Comparison of ENCODE assay signal across 24 mouse cellular contexts in genomic region chr6:55416202-55416601, GRCm38 (mm10). TPM values are rescaled to one million over a fixed set of nuclear protein-coding genes. Genes with fewer than 3 reads are reported as not detected.
A peak's percentile ranks its signal among the peaks of the same experiment; 100 is the strongest.
DNase-seq lines count a peak whose midpoint lies in the region; ATAC-seq and TF ChIP-seq lines count a peak whose summit lies in the region.
"Had no signal": no experiment of that assay in that cellular context is flagged by ENCODE, and none has a peak within 500 bp of the region (broad histone marks: within the 10 kb centered on the region; RNA-seq: fewer than 3 reads in every experiment).

No protein-coding gene starts in this region.

- H3K27me3 ChIP-seq in forebrain, embryonic 16.5 days (replicated peaks; ENCODE audit: control insufficient read depth, insufficient read depth, low read length), result no peaks in the 10 kb centered on the region
- no peaks in the 10 kb centered on the region for H3K27me3 ChIP-seq in forebrain, embryonic 12.5 days
- H3K27me3 ChIP-seq: limb, embryonic 13.5 days had no signal

- H3K4me3 ChIP-seq in forebrain, embryonic 16.5 days (replicated peaks; ENCODE audit: low read length), result no peak overlapping the region
- H3K4me3 ChIP-seq in forebrain, embryonic 12.5 days (replicated peaks), result no peak overlapping the region
- no peak overlapping the region for H3K4me3 ChIP-seq in layer of hippocampus, adult 2 months
- H3K4me3 ChIP-seq: limb, embryonic 13.5 days; megakaryocyte, embryonic 14.5 days had no signal

- no peaks in the 10 kb centered on the region for H3K9me3 ChIP-seq in forebrain, embryonic 16.5 days (ENCODE audit: control insufficient read depth, low read length)
- H3K9me3 ChIP-seq in forebrain, embryonic 12.5 days, result no peaks in the 10 kb centered on the region
- H3K9me3 ChIP-seq: limb, embryonic 13.5 days had no signal

- 65% methylated on average over 5 of the region's 5 CpGs for WGBS in forebrain, embryonic 16.5 days
- 66% methylated on average over 5 of the region's 5 CpGs for WGBS in forebrain, embryonic 12.5 days

- ATAC-seq in forebrain, embryonic 16.5 days, result peak; percentile 51; the same call in 1 of the 2 replicates
- ATAC-seq in forebrain, embryonic 12.5 days (ENCODE audit: low FRiP score), result no peak
- ATAC-seq: forebrain, embryonic 14.5 days; inflammation-experienced regulatory T-cells, adult 6 months had no signal

- H3K9ac ChIP-seq in forebrain, embryonic 16.5 days (replicated peaks; ENCODE audit: low read depth, low read length), result no peak overlapping the region
- H3K9ac ChIP-seq in forebrain, embryonic 12.5 days, result no peak overlapping the region
- H3K9ac ChIP-seq: limb, embryonic 13.5 days had no signal

- no peaks in the 10 kb centered on the region for H3K36me3 ChIP-seq in forebrain, embryonic 16.5 days (ENCODE audit: control insufficient read depth, insufficient read depth)
- no peaks in the 10 kb centered on the region for H3K36me3 ChIP-seq in forebrain, embryonic 12.5 days (replicated peaks)
- H3K36me3 ChIP-seq: limb, embryonic 13.5 days had no signal

- no peak for TF ChIP-seq CTCF in layer of hippocampus, adult 2 months (conservative IDR thresholded peaks at IDR 0.05)

- no peak overlapping the region for H3K4me2 ChIP-seq in forebrain, embryonic 16.5 days (ENCODE audit: low read length)
- no peak overlapping the region for H3K4me2 ChIP-seq in forebrain, embryonic 12.5 days
- H3K4me2 ChIP-seq: limb, embryonic 13.5 days had no signal

- H3K27ac ChIP-seq in forebrain, embryonic 16.5 days (ENCODE audit: low read length), result no peak overlapping the region
- H3K27ac ChIP-seq in forebrain, embryonic 12.5 days, result no peak overlapping the region
- peak overlapping the region; percentile 69 for H3K27ac ChIP-seq in layer of hippocampus, adult 2 months
- H3K27ac ChIP-seq: limb, embryonic 13.5 days had no signal

- H3K4me1 ChIP-seq in forebrain, embryonic 16.5 days (replicated peaks; ENCODE audit: control insufficient read depth, insufficient read depth, low read length), result peaks cover 11% of the 10 kb centered on the region
- H3K4me1 ChIP-seq in forebrain, embryonic 12.5 days, result peaks cover 14% of the 10 kb centered on the region
- H3K4me1 ChIP-seq: megakaryocyte, embryonic 14.5 days had no signal

- DNase-seq in layer of hippocampus, adult 2 months (ENCODE audit: low spot score in 2 of 2), result peak; percentile 53 to 63
- no peak for DNase-seq in layer of hippocampus, postnatal 10 days (ENCODE audit: low spot score in 2 of 2)
- peak; percentile 27 for DNase-seq in right cerebral cortex, postnatal 14 days
- DNase-seq in right cerebral cortex, postnatal 4 days, result no peak
- DNase-seq in telencephalon, adult 2 months (ENCODE audit: low read depth, low spot score), result peak; percentile 66
- no peak for DNase-seq in heart, postnatal 4 days
- DNase-seq: cerebellum, adult 9-11 months; gastrocnemius, postnatal 10 days; kidney, adult 8-10 months; kidney, postnatal 25 days; lung, postnatal 14 days; thymus, adult 18-20 months had no signal

RNA-seq across cellular contexts. Expression of gene Adcyap1r1, which starts 35.6 kb away (rescaled TPM):
- polyA plus RNA-seq in forebrain, embryonic 16.5 days (2015; fragmentation: Nextera tagmentation; extraction: Ambion mirVana), result 33.8 and 37.9 TPM in 2 replicates
- polyA plus RNA-seq in forebrain, embryonic 12.5 days (2016; fragmentation: Nextera tagmentation; extraction: Ambion mirVana), result 13.4 and 15.7 TPM in 2 replicates
- total RNA-seq in layer of hippocampus, adult 2 months (2021), result 100 to 1,000 TPM; 146 to 148 TPM
- total RNA-seq in layer of hippocampus, postnatal 10 days (2021), result 100 to 1,000 TPM; 162 to 166 TPM
- total RNA-seq in heart, postnatal 4 days (2021), result 10 to 100 TPM in 1 of 2 experiments, 1 to 10 TPM in 1; 8.6 to 11.9 TPM
- total RNA-seq: MEL had no signal
- polyA plus RNA-seq: inflammation-experienced regulatory T-cells, adult 6 months had no signal

RNA-seq across cellular contexts. Expression of gene Ghrhr, which starts 40.1 kb away (rescaled TPM):
- polyA plus RNA-seq in forebrain, embryonic 16.5 days (2015; fragmentation: Nextera tagmentation; extraction: Ambion mirVana), result not detected in 2 replicates
- polyA plus RNA-seq in forebrain, embryonic 12.5 days (2016; fragmentation: Nextera tagmentation; extraction: Ambion mirVana), result not detected in 2 replicates
- total RNA-seq in layer of hippocampus, adult 2 months (2021), result not detected
- total RNA-seq in layer of hippocampus, postnatal 10 days (2021), result not detected
- total RNA-seq in heart, postnatal 4 days (2021), result not detected
- total RNA-seq: adrenal gland, postnatal 4 days; gastrocnemius, postnatal 10 days; heart, adult 8-10 months; left cerebral cortex, adult 18-20 months; MEL had no signal
- polyA plus RNA-seq: forebrain, embryonic 14.5 days; heart, postnatal 0 days; inflammation-experienced regulatory T-cells, adult 6 months; limb, embryonic 13.5 days; liver, embryonic 16.5 days had no signal

Comparison
In these comparisons a context has a peak if more than half of its experiments do, and no peak if none do; other contexts are left out.
1. DNase-seq: peak in layer of hippocampus, adult 2 months (2 of 2), right cerebral cortex, postnatal 14 days (single experiment) and telencephalon, adult 2 months (single experiment); none in layer of hippocampus, postnatal 10 days (0 of 2), right cerebral cortex, postnatal 4 days (single experiment) and heart, postnatal 4 days (single experiment).
2. RNA of gene Adcyap1r1, which starts 35.6 kb away (total RNA-seq): 162 to 166 TPM in layer of hippocampus, postnatal 10 days and 146 to 148 TPM in layer of hippocampus, adult 2 months; 8.6 to 11.9 TPM in heart, postnatal 4 days; every median in the first group is over 10 times any median in the second.